Mouse (Mus musculus) liver, adult 2 months (tissue): ENCODE results near the gene Stk32c.

ENCODE experiments used
- CTCF ChIP-seq: fragments of 200-500 bp; IDR thresholded peaks from 2 replicates; pipeline ENCODE4 v1.5.1; 2011; ENCODE audit warnings: low read depth, low read length, control low read depth
- POLR2A ChIP-seq: fragments of 200-500 bp; IDR thresholded peaks from 2 replicates; pipeline ENCODE4 v1.6.1; 2011; ENCODE audit warnings: low read length, control low read depth; ENCODE audit not compliant: insufficient read depth; ENCODE audit errors: extremely low read depth

DNA sequence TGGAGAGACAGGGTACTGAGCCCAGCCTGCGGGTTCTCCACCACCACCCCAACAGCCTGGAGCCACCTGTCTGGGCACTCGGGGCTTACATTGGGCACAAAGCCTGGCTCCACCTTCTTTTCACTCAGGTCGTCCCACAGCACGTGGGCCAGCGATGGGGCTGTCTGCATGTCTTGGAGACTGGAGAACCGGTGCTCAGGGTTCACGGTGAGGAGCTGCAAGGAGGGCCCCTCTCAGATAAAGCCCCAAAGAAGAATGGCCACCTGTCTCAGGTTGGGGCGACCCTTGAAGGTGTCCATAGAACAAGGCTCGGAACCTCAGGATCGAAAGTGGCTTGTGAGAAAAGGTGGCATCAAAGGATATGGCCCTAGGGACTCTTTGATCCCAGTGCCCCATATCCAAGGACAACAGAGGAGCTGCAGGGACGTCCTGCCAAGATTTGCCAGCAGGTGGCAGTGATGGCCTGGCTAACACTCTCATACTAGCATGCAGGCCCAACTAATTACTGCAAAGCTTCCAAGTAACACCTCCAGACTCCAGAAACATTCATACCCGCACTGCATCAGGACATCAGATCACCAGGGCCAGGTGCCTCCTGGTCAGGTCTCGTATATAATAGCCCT lies 93.8 kb downstream of the Stk32c start:
- no peak for TF ChIP-seq POLR2A
- TF ChIP-seq CTCF, result peak; percentile 94
